Mouse (Mus musculus): ENCODE data around the gene 3110082I17Rik. TPM values are rescaled to one million over a fixed set of nuclear protein-coding genes. Genes with fewer than 3 reads are reported as not detected.
"Not testable (repeated sequence)": the region's sequence is repeated elsewhere in the genome, so short reads cannot be mapped to it uniquely, and the experiment has no call there.

Gene 3110082I17Rik
- polyA plus RNA-seq, 1 experiment from 2014 or later = 32.7 TPM

GRCm38 (mm10) chr5:139393197-139393588, 67.1 kb downstream of the 3110082I17Rik start:
- Histone ChIP-seq H3K27ac (no peak overlapping the region), H3K9me3 (no peaks in the 10 kb centered on the region), H3K27me3 (no peaks in the 10 kb centered on the region), H3K4me3 (replicated peaks) (no peak overlapping the region), H3K36me3 (peaks cover 9% of the 10 kb centered on the region; the same call in 1 of the 2 replicates), H3K9ac (replicated peaks) (no peak overlapping the region), H3K4me1 (replicated peaks) (peaks cover 45% of the 10 kb centered on the region), H3K4me2 (no peak overlapping the region)
- WGBS = 88% methylated on average over 16 of the region's 16 CpGs
- no peak for ATAC-seq (ENCODE audit: insufficient number of reproducible peaks, insufficient read depth, low FRiP score, low TSS enrichment, low read depth)

GRCm38 (mm10) chr5:139392219-139393196, 67.8 kb downstream of the 3110082I17Rik start:
- Histone ChIP-seq H3K4me1 (replicated peaks) (peaks cover 52% of the 10 kb centered on the region), H3K36me3 (peaks cover 9% of the 10 kb centered on the region; the same call in 1 of the 2 replicates), H3K4me2 (no peak overlapping the region), H3K27ac (0 out of 2 replicates have a peak overlapping the region, but pooled peaks have one; percentile 12), H3K9me3 (no peaks in the 10 kb centered on the region), H3K27me3 (no peaks in the 10 kb centered on the region), H3K4me3 (replicated peaks) (no peak overlapping the region), H3K9ac (replicated peaks) (no peak overlapping the region)
- 92% methylated on average over 37 of the region's 37 CpGs for WGBS
- ATAC-seq (ENCODE audit: insufficient number of reproducible peaks, insufficient read depth, low FRiP score, low TSS enrichment, low read depth) = no peak

- no peaks in the 10 kb centered on the region for H3K27me3 ChIP-seq
- no peak for ATAC-seq (ENCODE audit: insufficient number of reproducible peaks, insufficient read depth, low FRiP score, low TSS enrichment, low read depth)
- H3K9ac ChIP-seq (replicated peaks) = 0 out of 2 replicates have a peak overlapping the region, but pooled peaks have one; percentile 4
- no peaks in the 10 kb centered on the region for H3K9me3 ChIP-seq
- no peak overlapping the region for H3K4me3 ChIP-seq (replicated peaks)
- H3K4me1 ChIP-seq (replicated peaks) = peaks cover 60% of the 10 kb centered on the region
- H3K36me3 ChIP-seq = peaks cover 9% of the 10 kb centered on the region; the same call in 1 of the 2 replicates
- 0 out of 2 replicates have a peak overlapping the region, but pooled peaks have one; percentile 2 for H3K4me2 ChIP-seq
- peak overlapping the region; percentile 53 for H3K27ac ChIP-seq
- 81% methylated on average over 11 of the region's 11 CpGs for WGBS
These were observed 68.9 kb downstream of the 3110082I17Rik start for GRCm38 (mm10) chr5:139391309-139391990.

GRCm38 (mm10) chr5:139390324-139391119, 69.8 kb downstream of the 3110082I17Rik start:
- ATAC-seq (ENCODE audit: insufficient number of reproducible peaks, insufficient read depth, low FRiP score, low TSS enrichment, low read depth); H3K36me3 ChIP-seq; H3K4me3 ChIP-seq (replicated peaks); H3K9me3 ChIP-seq; H3K27me3 ChIP-seq: not testable (repeated sequence)
- Histone ChIP-seq H3K27ac (peak overlapping the region; percentile 93), H3K9ac (replicated peaks) (0 out of 2 replicates have a peak overlapping the region, but pooled peaks have one; percentile 27), H3K4me2 (0 out of 2 replicates have a peak overlapping the region, but pooled peaks have one; percentile 2), H3K4me1 (replicated peaks) (peaks cover 62% of the 10 kb centered on the region)
- WGBS = 78% methylated on average over 5 of the region's 5 CpGs

- H3K9me3 ChIP-seq = no peaks in the 10 kb centered on the region
- no peaks in the 10 kb centered on the region for H3K27me3 ChIP-seq
- 8% methylated on average over 6 of the region's 6 CpGs for WGBS
- H3K36me3 ChIP-seq = peaks cover 9% of the 10 kb centered on the region; the same call in 1 of the 2 replicates
- H3K9ac ChIP-seq (replicated peaks) = peak overlapping the region; percentile 27
- H3K27ac ChIP-seq = peak overlapping the region; percentile 93
- peak overlapping the region; percentile 11; the same call in 1 of the 2 replicates for H3K4me2 ChIP-seq
- peaks cover 57% of the 10 kb centered on the region for H3K4me1 ChIP-seq (replicated peaks)
- no peak overlapping the region for H3K4me3 ChIP-seq (replicated peaks)
- ATAC-seq (ENCODE audit: insufficient number of reproducible peaks, insufficient read depth, low FRiP score, low TSS enrichment, low read depth) = no peak
These were observed 70.7 kb downstream of the 3110082I17Rik start for GRCm38 (mm10) chr5:139389676-139390061.

GRCm38 (mm10) chr5:139388694-139389675, 71.3 kb downstream of the 3110082I17Rik start:
- peak overlapping the region; percentile 31 for H3K4me2 ChIP-seq
- no peak overlapping the region for H3K4me3 ChIP-seq (replicated peaks)
- H3K4me1 ChIP-seq (replicated peaks) = peaks cover 55% of the 10 kb centered on the region
- peak overlapping the region; percentile 93 for H3K27ac ChIP-seq
- no peaks in the 10 kb centered on the region for H3K9me3 ChIP-seq
- 47% methylated on average over 17 of the region's 17 CpGs for WGBS
- no peak for ATAC-seq (ENCODE audit: insufficient number of reproducible peaks, insufficient read depth, low FRiP score, low TSS enrichment, low read depth)
- peak overlapping the region; percentile 31 for H3K9ac ChIP-seq (replicated peaks)
- no peaks in the 10 kb centered on the region for H3K27me3 ChIP-seq
- peaks cover 9% of the 10 kb centered on the region; the same call in 1 of the 2 replicates for H3K36me3 ChIP-seq

GRCm38 (mm10) chr5:139388195-139388570, 72.1 kb downstream of the 3110082I17Rik start:
- Histone ChIP-seq H3K4me3 (replicated peaks) (no peak overlapping the region), H3K27ac (peak overlapping the region; percentile 93)

GRCm38 (mm10) chr5:139387329-139388194, 72.8 kb downstream of the 3110082I17Rik start:
- no peak overlapping the region for H3K4me3 ChIP-seq (replicated peaks)
- H3K4me2 ChIP-seq = peak overlapping the region; percentile 31
- peak; percentile 48; the same call in 1 of the 2 replicates for ATAC-seq (ENCODE audit: insufficient number of reproducible peaks, insufficient read depth, low FRiP score, low TSS enrichment, low read depth)
- H3K9me3 ChIP-seq = no peaks in the 10 kb centered on the region
- H3K9ac ChIP-seq (replicated peaks) = peak overlapping the region; percentile 31; the same call in 1 of the 2 replicates
- H3K4me1 ChIP-seq (replicated peaks) = peaks cover 55% of the 10 kb centered on the region
- peaks cover 1% of the 10 kb centered on the region; the same call in 1 of the 2 replicates for H3K36me3 ChIP-seq
- no peaks in the 10 kb centered on the region for H3K27me3 ChIP-seq
- peak overlapping the region; percentile 93 for H3K27ac ChIP-seq
- WGBS = 62% methylated on average over 10 of the region's 10 CpGs

More at GRCm38 (mm10) chr5:139388195-139388570, 72.1 kb downstream of the 3110082I17Rik start:
- H3K4me1 ChIP-seq (replicated peaks) = peaks cover 55% of the 10 kb centered on the region
- no peak for ATAC-seq (ENCODE audit: insufficient number of reproducible peaks, insufficient read depth, low FRiP score, low TSS enrichment, low read depth)
- 46% methylated on average over 4 of the region's 4 CpGs for WGBS
- H3K9me3 ChIP-seq = no peaks in the 10 kb centered on the region
- peak overlapping the region; percentile 31 for H3K4me2 ChIP-seq
- peaks cover 8% of the 10 kb centered on the region; the same call in 1 of the 2 replicates for H3K36me3 ChIP-seq
- peak overlapping the region; percentile 31; the same call in 1 of the 2 replicates for H3K9ac ChIP-seq (replicated peaks)
- H3K27me3 ChIP-seq = no peaks in the 10 kb centered on the region

- Histone ChIP-seq H3K9me3 (no peaks in the 10 kb centered on the region), H3K4me1 (replicated peaks) (peaks cover 58% of the 10 kb centered on the region), H3K27me3 (no peaks in the 10 kb centered on the region; the same call in 1 of the 2 replicates), H3K27ac (no peak overlapping the region), H3K36me3 (no peaks in the 10 kb centered on the region), H3K9ac (replicated peaks) (no peak overlapping the region), H3K4me2 (no peak overlapping the region), H3K4me3 (replicated peaks) (no peak overlapping the region)
- 91% methylated on average over 5 of the region's 5 CpGs for WGBS
- ATAC-seq (ENCODE audit: insufficient number of reproducible peaks, insufficient read depth, low FRiP score, low TSS enrichment, low read depth) = no peak
These were observed 74.3 kb downstream of the 3110082I17Rik start for GRCm38 (mm10) chr5:139386047-139386446.

Measured in limb, embryonic 12.5 days (tissue).